Mouse (Mus musculus): ENCODE measurements around the gene Vmn2r59. TPM values are rescaled to one million over a fixed set of nuclear protein-coding genes. Genes with fewer than 3 reads are reported as not detected.

The Vmn2r59 gene
- 0.08 TPM for polyA plus RNA-seq (2017; shearing (Covaris generic))

DNA sequence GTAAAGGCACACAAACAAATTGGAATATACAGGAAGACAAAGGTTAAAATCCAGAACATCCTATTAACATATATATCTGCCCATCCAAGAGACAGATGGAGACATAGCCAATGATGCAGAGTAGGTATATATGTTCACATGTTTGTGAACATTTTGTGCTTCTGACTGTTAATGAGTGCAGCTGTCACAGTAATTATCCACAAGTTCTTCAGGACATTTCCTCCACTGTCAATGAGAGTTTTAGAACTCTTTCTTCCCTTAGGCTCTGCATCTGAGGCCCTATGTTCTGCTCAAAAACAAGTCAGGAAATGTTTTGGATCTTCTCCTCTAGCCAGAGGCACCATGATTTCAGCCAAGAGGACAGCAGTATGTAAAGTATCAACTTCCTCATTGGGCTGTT lies at the start of gene Vmn2r59:
Gene Vmn2r59, minus strand, starts transcription at position 101 of the 400 bp plus-strand sequence.

DNA sequence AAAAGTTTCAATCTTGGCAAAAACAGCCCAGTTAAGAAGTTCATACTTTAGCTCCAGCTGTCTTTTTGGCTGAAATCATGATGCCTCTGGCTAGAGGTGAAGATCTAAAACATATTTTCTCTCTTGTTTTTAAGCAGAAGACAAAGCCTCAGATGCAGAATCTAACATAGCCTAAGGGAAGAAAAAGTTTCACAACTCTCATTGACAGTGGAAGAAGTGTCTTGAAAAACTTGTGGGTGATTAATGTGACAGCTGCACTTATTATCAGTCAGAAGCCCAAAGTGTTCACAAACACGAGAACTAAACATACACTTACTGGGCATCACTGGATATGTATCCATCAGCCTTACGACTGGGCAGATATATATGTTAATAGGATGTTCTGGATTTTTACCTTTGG lies 48.6 kb upstream of the Vmn2r59 start, which contains the start of gene Vmn2r60:
Gene Vmn2r60, plus strand, starts transcription at position 301 of the 400 bp plus-strand sequence.

Other genes with a start within 250 kb of the Vmn2r59 start
- gene Vmn2r58, start 186.3 kb downstream of the Vmn2r59 start, polyA plus RNA-seq (2017; shearing (Covaris generic)) = not detected
- 0.02 TPM for gene Vmn2r60, start 48.7 kb upstream of the Vmn2r59 start, polyA plus RNA-seq (2017; shearing (Covaris generic))
- gene Vmn2r61, start 201.0 kb upstream of the Vmn2r59 start, polyA plus RNA-seq (2017; shearing (Covaris generic)) = not detected